Mouse (Mus musculus) cerebellum, adult 2 months (tissue): Measurements from ENCODE around the gene Acvr2a.

Source experiments
- CTCF ChIP-seq: fragments of 200-500 bp; IDR thresholded peaks from 2 replicates; pipeline ENCODE4 v1.5.1; 2011; ENCODE audit warnings: low read depth, mild to moderate bottlenecking, control low read depth, low read length, moderate library complexity, borderline replicate concordance; ENCODE audit not compliant: insufficient read depth
- POLR2A ChIP-seq: fragments of 200-500 bp; IDR thresholded peaks from 2 replicates; pipeline ENCODE4 v1.6.1; 2011; ENCODE audit warnings: low read length, control low read depth, borderline replicate concordance; ENCODE audit not compliant: insufficient read depth

- TF ChIP-seq POLR2A (no peak), CTCF (no peak)
These were observed 43.3 kb upstream of the Acvr2a start for GRCm38 (mm10) chr2:48770634-48771033.
